Mouse (Mus musculus): ENCODE results near the gene Rnaset2a.
"Not testable (repeated sequence)": the region's sequence is repeated elsewhere in the genome, so short reads cannot be mapped to it uniquely, and the experiment has no call there.

Gene Rnaset2a

GRCm38 (mm10) chr17:8147439-8148316 is at the start of gene Rnaset2a, which contains the start of gene Gm49673:
Gene Rnaset2a, minus strand, starts transcription at chr17:8148097.
Gene Gm49673, minus strand, starts transcription at chr17:8147788.
- not testable (repeated sequence) for DNase-seq (ENCODE audit: low read depth, low spot score)

DNA sequence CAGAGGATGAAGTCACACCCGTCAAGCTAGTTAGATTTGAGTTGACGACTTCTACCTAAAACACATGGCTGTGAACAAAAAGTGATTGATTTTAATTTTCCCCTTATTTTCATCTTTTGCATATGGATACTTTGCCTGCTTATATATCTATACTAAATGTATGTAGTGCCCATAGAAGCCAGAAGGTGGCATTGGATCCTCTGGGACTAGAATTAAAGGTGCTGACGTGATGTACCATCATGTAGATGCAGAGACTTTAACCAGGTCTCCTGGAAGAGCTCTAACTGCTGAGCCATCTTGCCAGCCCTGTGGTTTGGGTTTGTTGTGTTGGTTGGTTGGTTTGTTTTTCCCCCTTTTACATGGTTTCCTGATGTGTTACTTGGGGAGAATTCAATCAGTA is 49.8 kb upstream of the Rnaset2a start:
- DNase-seq (ENCODE audit: low read depth, low spot score): peak; percentile 4

GRCm38 (mm10) chr17:8195685-8196376 is 47.9 kb upstream of the Rnaset2a start:
- DNase-seq (ENCODE audit: low read depth, low spot score): no peak

GRCm38 (mm10) chr17:8193678-8194077 is 45.8 kb upstream of the Rnaset2a start:
- DNase-seq (ENCODE audit: low read depth, low spot score): no peak

- no peak for DNase-seq (ENCODE audit: low read depth, low spot score)
These were observed 36.3 kb upstream of the Rnaset2a start for GRCm38 (mm10) chr17:8184217-8184616.

DNA sequence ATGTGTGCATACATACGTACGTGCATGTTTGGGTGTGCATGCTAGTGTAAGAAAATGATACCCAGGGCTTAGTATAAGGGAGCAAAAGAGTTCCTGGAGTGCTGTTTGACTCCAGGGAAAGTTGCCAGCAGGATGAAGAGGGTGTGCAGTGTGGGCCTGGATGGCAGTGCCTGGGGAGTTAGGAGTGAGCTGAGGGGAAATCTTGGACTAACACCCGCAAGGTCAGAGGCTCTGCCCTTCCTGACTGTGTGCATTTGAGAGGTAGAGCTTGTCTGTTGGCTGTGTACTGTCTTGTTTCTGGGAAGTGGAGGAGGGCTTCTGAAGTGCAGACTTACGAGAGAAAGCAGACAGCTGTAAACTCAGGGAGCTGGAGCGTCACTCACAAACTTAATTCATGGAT is 35.9 kb upstream of the Rnaset2a start:
- no peak for DNase-seq (ENCODE audit: low read depth, low spot score)

DNA sequence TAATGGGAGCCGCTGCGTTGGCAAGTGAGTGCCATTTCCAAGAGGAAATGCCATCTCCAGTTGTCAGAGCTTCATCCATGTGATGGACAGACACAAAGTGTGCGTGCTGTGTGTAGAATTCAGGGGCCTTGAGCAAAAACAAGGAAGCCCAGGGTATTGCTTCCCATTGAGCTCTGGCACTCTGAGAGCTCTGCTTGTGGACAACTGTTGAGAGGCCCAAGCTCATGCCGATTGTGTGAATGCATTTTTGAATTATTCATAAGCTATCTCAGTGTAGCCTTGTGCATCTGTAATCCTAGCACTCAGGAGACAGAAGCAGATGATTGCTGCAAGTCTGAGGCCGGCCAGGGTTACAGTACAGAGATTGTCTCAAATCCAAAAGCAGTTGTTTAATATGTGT is 29.2 kb upstream of the Rnaset2a start:
- no peak for DNase-seq (ENCODE audit: low read depth, low spot score)

- DNase-seq (ENCODE audit: low read depth, low spot score): no peak
These were observed 23.2 kb upstream of the Rnaset2a start for GRCm38 (mm10) chr17:8171081-8171480.

- DNase-seq (ENCODE audit: low read depth, low spot score): no peak
These were observed 22.4 kb upstream of the Rnaset2a start for GRCm38 (mm10) chr17:8170331-8170730.

GRCm38 (mm10) chr17:8167436-8167835 is 19.5 kb upstream of the Rnaset2a start:
- not testable (repeated sequence) for DNase-seq (ENCODE audit: low read depth, low spot score)

GRCm38 (mm10) chr17:8166454-8166853 is 18.6 kb upstream of the Rnaset2a start:
- not testable (repeated sequence) for DNase-seq (ENCODE audit: low read depth, low spot score)

- not testable (repeated sequence) for DNase-seq (ENCODE audit: low read depth, low spot score)
These were observed 18.1 kb upstream of the Rnaset2a start for GRCm38 (mm10) chr17:8165977-8166376.

GRCm38 (mm10) chr17:8165608-8165945 is 17.7 kb upstream of the Rnaset2a start:
- not testable (repeated sequence) for DNase-seq (ENCODE audit: low read depth, low spot score)

DNA sequence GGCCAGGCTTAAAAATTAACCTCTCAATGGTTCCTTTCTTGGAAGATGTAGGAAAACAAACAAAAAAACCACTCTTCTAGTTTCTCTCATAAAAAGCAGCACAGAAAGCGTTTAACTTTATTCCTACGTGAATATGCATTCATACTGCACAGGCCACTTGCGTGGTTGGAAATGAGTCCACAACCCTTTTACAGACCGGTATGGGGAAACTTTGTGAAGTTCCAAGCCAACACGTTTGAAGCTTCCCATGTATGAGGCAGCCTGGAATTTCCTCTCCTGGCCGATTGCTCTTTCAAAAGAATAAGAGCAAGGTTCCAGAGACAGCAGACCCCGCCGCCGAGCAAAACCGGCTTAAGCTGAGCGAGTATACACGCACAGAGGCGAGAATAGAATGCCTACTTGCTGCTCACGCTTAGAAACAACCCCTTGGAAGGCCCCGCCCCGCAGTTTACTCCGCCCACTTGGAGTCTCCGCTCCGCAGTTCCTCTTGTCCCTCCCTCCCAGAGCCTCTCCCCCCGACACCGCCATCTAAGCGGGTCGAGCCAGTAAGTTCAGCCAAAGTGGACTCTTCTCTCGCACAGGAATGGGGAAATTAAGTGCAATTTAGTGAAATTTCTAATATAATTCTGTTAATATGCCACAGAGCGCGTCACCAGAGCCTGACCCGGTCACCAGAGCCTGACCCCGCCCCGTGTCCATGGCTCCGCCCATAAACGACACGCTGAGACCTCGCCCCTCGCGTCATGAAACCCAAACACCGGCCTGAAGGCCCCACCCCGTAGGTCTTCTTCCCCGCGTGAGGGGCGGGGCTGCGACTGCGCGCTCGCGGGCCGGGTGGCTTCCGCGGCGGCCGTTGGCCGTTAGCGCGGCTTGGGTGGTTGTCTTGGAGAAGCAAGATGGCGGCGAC is 17.1 kb upstream of the Rnaset2a start, which contains the start of gene Fgfr1op:
Gene Fgfr1op (plus strand): TSS at position 801 of the 907 bp plus-strand sequence.
- not testable (repeated sequence) for DNase-seq (ENCODE audit: low read depth, low spot score)

GRCm38 (mm10) chr17:8160969-8161368 is 13.1 kb upstream of the Rnaset2a start:
- not testable (repeated sequence) for DNase-seq (ENCODE audit: low read depth, low spot score)

DNA sequence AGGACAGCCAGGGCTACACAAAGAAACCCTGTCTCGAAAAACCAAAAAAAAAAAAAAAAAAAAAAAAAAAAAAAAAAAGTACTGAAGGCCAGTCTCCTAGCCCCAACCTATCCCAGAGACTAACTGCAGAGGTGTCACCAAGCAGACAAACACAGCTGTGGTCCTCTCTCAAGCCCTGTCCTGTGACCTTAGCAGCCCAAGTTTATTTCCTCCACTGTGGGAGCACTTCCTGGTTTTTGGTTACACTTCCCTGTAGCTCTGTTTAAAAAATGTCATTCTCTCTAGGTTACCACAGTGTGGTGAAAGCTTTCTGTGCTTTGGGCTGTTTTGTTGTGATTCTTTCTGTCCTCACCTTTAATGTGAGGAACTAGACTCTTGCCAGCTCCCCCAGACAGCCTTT is 10.7 kb upstream of the Rnaset2a start:
- DNase-seq (ENCODE audit: low read depth, low spot score): not testable (repeated sequence)

DNA sequence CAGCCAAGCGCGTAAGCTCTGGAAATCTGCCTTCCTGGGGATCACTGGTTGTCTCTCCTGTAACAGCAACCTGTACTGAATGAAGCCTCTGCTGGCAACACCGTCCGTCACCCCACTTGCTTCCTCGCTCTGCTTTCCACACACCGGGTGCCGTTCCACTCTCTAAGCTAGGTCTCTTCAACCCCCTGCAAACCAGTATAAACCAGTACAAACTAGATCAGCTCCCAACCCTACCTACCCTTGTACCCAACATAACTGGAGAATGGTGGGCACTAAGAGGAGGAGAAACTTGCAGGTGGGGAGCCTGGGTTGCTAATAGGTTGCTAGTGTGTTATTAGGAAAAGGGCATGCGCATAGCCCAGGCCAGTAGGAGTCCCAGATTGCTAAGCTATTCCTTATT is 8.1 kb upstream of the Rnaset2a start:
- DNase-seq (ENCODE audit: low read depth, low spot score): not testable (repeated sequence)

GRCm38 (mm10) chr17:8155010-8155409 is 7.1 kb upstream of the Rnaset2a start:
- DNase-seq (ENCODE audit: low read depth, low spot score): not testable (repeated sequence)

- not testable (repeated sequence) for DNase-seq (ENCODE audit: low read depth, low spot score)
These were observed 966 bp downstream of the Rnaset2a start for GRCm38 (mm10) chr17:8146931-8147330.

GRCm38 (mm10) chr17:8143802-8144673 is 3.9 kb downstream of the Rnaset2a start:
- DNase-seq (ENCODE audit: low read depth, low spot score): not testable (repeated sequence)
